Mouse (Mus musculus) adipocyte (in vitro differentiated cells): Measurements from ENCODE around the gene Phtf2.
"Not testable (repeated sequence)": the region's sequence is repeated elsewhere in the genome, so short reads cannot be mapped to it uniquely, and the experiment has no call there.

Experiments
- DNase-seq: peaks from one replicate; pipeline ENCODE4 v3.0.0-alpha.2; 2016; ENCODE audit warnings: low spot score

Phtf2 gene

DNA sequence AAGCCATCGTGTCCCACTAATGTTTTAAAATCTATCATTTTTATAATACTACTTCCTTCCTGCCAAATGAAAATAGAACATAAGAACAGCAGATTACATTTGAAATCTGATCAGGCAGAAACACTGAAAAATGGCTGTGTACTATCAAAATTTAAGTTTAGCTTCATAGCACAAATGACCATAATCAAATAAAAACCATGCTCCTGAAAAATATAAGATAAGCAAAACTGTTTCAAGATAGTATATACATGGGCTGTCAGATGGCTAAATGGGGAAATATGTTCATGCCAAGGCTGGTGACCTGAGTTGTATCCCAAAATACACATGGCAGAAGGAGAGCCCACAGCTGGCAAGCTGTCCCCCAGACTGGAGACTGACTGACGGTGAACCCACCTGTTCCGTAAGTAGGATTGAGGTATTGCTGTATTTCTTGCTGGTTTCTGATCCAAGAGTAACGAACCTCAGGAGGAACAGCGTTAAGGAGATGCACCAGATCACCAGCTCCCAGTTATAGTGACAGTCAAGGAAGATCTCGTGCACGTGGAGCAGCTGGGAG lies 116.5 kb downstream of the Phtf2 start:
- no peak for DNase-seq

DNA sequence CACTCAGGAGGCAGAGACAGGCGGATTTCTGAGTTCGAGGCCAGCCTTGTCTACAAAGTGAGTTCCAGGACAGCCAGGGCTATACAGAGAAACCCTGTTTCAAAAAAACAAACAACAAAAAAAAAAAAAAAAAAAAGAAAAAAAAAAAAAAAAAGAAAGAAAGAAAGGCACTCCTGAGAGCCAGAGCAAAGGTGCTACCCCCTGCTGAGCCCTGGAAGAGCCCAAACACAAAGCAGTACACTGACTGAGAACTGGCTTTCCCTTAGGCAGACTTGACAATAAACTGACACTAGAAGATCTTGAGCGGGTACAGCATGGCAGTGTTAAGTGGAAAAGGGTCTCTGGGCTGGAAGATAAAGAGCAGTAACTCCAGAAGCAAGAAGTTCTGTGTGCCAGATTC lies 119.5 kb downstream of the Phtf2 start:
- not testable (repeated sequence) for DNase-seq

DNA sequence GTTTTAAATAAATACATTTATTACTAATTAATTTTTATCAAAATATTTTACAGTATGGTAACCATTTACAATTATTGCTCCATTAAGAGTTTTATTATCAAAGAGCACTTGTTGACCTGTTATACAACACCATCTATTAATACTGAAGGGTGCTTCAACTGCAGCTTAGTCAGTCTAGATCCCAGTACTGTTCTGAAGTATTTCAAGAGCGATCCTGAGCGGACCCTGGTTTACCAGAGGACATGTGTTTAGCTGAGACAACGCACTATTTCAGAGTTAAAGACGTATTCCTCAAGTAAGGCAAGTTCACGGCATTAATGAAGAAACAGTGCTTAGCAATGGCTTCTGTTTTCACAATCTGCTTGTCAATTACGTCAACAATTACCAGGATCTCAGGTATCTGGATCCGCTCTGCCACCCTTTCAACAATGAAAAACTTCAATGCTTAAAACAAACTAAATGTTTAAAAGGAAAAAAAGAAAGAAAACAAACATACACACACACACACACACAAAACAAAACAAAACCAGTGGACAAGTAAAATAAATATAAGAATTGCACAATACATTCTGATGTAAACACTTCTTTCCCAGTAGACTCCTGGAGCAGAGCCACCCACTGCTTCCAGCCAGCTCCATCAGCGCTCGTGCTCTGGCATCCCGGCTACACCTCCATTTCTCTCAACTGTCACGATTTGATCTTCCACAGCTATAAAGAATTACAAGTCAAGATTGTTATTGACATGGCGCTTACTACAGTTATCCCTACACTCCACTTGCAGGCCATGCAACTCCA lies 121.4 kb downstream of the Phtf2 start:
- DNase-seq, result peak; percentile 73

DNA sequence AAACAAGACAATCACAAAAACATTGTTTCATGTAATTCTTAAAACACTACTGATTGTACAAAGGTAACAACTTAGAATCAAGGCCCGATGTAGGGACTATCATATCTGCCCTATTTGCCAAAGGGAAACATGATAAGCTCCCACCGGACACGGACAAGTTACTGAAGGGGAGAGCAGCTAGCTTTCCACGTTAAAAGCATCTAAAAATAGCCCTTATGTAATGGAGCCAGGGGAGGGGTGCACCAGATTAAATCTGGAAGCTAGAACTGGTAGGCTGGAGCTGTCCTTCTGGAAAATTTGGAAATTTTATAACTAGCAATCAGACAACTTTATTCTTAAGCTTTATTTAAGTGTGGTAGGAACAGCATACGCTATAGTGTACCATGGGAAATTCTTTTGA lies 122.2 kb downstream of the Phtf2 start:
- DNase-seq, result no peak

DNA sequence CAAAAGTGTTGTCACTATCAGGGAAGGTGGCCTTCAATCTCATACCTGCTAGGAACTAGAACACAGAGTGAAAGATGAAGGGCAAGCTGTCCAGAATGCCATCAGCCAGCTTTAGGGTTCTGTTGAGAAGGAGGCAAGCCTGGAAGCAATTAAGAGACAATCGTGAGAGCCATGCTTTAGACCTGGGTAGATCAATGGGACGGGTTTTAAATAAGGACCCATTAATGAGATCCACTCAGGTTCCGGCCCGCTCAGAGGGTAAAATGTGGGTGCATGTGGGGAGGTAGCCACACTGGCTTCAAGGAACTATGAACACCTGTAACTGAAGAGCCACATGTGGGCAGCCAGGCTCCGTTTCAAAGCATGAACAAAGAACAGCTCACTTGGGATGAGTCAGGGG lies 128.0 kb downstream of the Phtf2 start:
- DNase-seq, result no peak

DNA sequence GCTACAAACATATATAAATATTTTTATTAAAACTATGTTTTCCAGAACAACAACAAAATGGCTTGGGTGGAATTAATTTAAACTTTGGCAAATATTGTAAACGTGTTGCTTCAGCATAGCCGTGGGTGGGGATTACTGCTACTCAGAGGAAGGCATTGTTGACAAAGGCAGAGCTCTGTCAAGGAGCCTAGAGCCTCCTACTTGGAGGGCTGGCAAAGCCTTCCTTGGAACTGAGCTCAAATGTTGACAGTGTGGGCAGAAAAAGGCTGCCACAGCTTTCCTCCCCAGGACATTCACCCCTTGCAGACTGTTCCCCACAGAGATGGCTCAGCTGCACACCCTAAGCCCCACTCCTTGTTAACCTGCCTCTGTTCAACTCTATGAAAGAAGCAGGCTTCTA lies 128.8 kb downstream of the Phtf2 start:
- peak; percentile 61 for DNase-seq

DNA sequence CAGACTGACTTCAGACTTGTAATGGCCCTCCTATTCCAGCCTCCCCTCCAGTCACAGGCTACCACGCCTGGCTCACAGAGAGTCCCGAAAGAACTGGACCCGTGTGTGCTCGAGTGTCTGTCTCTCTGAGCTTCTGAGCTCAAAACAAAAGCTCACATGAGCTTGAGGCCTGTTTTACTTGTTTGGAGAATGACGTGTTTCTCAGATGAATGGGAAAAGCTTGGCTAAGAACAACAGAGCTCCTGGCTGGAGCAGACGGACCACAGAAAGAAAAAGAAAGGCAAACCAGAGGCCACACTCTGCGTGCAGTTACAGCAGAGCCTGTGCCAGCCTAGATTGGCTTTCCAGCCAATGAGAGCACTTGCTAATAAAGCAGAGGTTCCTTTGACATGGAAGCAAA lies 130.2 kb downstream of the Phtf2 start:
- peak; percentile 27 for DNase-seq

DNA sequence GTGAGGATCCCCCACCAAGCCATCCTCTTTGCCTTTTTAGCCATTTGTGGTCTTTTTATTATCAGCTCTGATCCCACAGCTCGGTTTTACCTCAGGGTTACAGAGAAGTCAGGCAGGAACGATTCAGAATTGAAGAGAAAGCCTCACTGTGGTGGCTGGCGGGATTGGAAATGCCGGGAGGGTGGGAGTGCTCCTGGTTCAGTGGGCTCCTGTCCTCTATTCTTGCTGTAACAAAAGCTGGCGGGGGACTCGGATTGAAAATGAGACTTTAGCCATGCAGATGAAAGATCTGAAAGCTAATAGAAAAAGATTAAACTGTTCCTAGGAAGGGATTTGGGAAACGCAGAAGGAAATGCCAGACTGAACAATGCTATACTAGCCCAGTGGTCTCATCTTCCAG lies 130.9 kb downstream of the Phtf2 start:
- DNase-seq, result no peak

DNA sequence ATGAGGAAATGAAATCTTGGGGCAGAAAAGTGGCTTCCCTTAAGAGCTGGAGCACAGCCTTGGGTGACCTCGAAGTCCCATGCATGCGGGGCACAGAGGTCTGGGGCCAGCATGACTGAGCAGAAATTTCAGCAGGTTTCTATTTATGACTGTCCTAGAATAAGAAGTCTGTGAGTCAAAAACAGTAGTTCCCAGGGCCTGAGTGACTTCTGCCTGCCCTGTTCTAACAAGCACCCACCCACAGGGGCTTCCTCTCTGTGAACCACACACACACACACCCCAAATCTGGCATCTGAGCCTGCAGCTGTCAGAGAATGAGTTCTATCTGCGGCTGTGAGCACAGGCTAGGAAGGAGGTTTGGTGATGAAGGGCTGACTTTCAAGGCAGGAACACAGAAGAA lies 132.4 kb downstream of the Phtf2 start:
- no peak for DNase-seq

DNA sequence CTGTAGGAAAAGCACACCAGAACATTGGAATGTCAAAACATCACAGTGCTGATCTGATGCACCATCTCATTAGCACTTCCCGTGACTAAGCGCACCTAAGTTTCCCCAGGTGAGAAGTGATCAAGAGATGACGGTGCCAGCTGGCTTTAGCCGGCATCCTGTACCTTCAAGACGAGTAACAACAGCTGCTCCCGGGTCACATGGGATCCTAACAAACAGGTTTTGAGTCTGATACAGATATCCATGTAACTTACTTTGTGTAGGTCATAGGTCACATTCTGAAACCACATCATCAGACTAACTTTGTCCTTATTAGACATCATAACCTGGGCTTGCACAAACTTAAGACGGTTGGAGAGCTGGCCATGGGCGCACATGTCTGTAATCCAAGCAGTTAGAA lies 133.1 kb downstream of the Phtf2 start:
- DNase-seq, result no peak

DNA sequence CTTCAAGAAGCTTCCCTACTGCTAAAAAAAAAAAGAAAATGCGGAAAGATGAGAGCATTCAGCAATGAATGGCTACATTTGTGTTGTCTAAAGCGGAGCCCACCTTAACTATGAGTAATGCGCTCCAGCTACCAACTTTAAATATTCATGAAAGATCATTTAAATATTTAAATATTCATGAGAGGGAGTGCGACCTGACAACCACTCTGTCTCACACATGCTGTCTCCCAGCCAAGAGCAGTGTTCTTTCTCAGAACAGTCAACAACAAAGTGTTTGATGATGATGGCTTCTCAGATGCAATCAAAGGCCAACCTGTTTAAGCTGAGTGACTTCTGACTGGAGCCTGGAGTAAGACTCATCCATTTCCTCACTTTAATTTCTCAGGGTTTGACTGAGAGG lies 133.8 kb downstream of the Phtf2 start:
- no peak for DNase-seq

DNA sequence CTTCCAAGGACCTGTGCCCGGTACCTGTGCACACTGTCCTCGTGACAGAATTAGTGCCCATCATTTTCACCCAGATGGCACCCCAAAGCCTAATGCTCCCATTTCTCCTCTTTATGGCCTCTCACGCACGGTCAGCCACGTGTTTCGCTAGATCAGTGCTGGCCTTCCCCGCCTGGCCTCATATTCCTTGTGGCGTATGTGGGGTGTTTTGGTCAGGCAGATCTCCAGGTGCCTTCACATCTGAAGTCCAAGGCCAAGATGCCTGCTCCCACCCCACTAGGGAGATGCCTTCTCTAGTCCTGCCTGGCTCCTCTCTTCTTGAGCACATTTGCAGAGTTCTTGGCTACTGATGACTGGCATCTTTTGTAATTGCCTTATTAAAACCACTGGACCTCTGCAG lies 140.0 kb downstream of the Phtf2 start:
- DNase-seq, result no peak

DNA sequence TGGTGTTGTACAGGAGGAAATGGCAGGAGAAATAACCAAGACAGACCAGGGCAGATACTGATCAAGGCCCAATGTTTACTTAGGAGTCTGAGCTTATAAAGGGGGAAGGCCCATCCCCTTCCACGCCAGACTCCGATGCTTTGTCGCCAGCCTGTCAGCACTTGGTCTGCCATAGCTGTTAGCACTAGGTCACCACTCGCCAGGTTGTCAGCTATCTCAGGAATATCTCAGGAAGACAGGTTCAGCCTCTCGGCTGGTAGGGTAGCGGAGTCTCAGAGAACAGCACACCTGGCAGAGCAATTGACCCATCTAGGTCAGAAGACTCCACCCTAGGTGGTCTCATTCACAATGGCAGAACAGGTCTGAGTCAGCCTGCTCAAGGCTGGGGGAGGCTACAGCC lies 140.7 kb downstream of the Phtf2 start:
- DNase-seq, result no peak

DNA sequence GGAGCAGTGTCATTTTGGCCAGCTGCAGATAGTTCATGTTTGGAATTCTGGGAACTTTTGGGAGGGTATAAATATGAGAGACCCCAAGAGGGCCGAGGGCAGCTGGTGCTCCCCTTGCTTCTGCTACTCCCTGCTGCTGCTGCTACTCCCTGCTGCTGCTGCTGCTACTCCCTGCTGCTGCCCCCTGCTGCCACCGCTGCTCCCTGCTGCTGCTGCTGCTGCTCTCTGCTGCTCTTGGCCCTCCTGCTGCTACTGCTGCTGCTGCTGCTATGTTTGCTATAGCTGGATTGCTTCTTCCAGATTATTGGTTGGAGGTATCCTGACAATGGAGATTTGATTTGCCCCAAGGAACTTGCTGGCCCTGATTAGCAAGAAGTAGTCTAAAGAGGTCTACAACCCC lies 143.1 kb downstream of the Phtf2 start:
- DNase-seq, result no peak

DNA sequence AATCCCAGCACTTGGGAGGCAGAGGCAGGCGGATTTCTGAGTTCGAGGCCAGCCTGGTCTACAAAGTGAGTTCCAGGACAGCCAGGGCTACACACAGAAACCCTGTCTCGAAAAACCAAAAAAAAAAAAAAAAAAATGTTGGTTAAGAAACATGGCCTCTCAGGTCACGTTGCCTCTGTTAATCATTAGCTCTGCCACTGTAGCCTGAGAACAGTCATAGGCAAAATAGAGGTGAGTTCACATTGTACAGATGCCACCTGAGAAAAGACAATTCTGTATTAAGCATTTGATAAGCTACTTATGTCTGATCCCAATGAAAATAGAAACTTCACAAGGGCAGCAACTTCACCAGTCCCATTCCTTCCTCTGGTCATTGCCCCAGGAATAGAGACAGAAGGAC lies 158.7 kb downstream of the Phtf2 start:
- DNase-seq, result not testable (repeated sequence)

DNA sequence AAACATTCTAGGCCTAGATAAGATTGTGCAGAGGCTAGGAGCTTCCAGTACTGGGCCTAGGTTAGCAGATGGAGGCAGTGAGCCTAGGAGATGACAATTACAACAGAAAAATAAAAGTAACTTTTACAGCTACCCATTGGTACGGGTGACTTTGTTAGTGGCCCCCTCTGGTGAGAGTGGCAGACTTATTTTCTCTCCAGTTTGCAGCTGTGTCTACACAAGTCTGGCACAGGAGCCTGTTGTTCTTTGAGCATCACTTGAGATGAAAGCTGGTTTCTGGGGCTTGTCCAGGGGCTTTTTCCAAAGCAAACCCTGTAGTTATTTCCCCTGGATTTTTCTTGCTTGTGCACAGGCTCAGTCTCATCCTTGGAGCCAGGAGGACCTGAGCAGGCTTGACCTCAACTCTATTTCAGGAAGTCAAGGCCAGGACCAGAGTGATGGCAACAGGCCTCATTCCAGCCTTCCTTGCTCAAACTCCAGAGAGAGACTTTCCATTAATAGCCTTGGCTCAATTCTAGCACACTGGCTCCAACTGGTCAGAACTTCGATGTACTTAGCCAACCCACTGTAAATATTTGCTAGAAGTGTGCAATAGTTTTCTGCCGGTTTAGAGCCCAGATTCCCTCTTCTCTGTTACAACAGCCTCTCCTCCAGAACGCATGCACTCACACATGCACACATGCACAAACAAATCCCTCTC lies 161.6 kb downstream of the Phtf2 start:
- peak; percentile 86 for DNase-seq

DNA sequence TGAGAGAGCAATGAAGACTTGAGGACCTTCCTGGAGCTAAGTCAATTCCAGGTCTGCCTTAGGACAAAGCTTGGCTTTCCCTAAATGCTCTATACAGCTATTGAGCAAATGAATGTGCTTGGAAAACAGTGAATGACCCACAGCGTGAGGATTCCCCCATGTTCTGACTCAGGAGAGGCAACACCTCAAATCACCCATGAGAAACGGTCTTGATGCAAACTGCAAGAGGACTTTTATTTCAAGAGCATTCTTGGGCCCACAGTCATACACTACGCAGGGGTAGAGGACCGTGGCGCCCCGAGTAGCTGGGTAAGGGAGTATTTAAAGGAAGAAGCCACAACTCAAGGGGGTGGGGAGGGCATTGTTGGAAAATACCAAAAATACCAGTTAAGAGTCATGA lies 165.9 kb downstream of the Phtf2 start:
- DNase-seq, result not testable (repeated sequence)

DNA sequence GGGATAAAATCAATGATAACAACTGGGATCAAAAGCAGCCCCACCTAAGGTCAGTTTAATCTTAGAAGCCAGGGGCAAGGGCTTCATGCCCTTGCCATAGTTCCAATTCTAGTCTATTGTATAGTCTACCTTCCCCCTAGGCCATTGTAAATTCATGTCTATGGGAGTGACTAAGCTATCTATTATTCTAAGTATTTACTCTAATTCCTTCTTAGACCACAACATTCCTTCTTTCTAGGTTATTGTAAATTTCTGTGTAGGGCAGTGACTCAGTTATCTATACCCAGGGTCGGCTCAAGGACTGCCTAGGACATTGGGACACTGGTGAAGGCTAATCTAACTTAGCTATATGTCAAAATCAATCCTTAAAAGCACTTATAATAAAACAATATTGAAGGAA lies 167.3 kb downstream of the Phtf2 start:
- not testable (repeated sequence) for DNase-seq

DNA sequence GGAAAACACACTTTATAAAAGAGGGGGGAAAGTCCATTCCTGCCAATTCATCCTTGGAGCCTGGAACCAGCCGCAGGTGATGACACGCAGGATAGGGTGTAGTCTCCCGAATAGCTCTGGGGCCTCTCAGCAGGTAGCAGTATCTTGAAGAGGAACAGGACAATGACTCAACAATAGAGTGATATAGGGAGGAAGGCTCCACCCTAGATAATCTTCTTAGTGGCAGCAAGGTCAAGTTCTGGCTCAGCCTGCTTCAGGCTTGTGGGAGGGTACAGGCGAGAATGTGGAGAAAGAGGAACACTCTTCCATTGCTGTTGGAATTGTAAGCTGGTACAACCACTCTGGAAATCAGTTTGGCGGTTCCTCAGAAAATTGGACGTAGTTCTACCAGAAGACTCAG lies 171.1 kb downstream of the Phtf2 start:
- DNase-seq, result not testable (repeated sequence)
